Mouse (Mus musculus) fibroblast of lung, adult 2 months (primary cell): Measurements from ENCODE around the gene Ngrn.

Source experiments
- DNase-seq: peaks from one replicate; pipeline ENCODE4 v3.0.0-alpha.2; 2011; ENCODE audit warnings: low read depth

Ngrn gene

GRCm38 (mm10) chr7:80260625-80261371 is at the start of gene Ngrn:
TSS of gene Ngrn (plus strand) at chr7:80261215.
- DNase-seq: peak; percentile 70

GRCm38 (mm10) chr7:80213604-80214003 is 47.4 kb upstream of the Ngrn start:
- no peak for DNase-seq

GRCm38 (mm10) chr7:80214459-80214858 is 46.6 kb upstream of the Ngrn start:
- no peak for DNase-seq

- peak; percentile 36 for DNase-seq
Observed at GRCm38 (mm10) chr7:80215398-80215797, 45.6 kb upstream of the Ngrn start.

DNA sequence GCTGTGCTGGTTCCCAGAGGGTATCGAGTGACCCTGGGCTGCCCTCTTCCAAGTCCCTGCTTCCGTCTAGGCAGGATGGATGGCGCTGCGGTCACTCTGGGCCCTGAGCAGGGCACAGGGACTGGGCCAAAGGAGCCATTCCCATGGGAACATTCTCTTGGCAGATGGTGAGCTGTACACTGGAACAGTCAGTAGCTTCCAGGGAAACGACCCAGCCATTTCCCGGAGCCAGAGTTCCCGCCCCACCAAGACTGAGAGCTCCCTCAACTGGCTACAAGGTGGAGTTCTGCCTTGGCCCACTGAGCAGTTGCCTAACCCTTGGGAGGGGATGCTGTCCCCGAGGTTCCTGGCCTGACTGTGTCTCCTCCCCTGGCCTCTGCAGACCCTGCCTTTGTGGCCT is 44.4 kb upstream of the Ngrn start:
- no peak for DNase-seq

GRCm38 (mm10) chr7:80218666-80219065 is 42.3 kb upstream of the Ngrn start:
- no peak for DNase-seq

DNA sequence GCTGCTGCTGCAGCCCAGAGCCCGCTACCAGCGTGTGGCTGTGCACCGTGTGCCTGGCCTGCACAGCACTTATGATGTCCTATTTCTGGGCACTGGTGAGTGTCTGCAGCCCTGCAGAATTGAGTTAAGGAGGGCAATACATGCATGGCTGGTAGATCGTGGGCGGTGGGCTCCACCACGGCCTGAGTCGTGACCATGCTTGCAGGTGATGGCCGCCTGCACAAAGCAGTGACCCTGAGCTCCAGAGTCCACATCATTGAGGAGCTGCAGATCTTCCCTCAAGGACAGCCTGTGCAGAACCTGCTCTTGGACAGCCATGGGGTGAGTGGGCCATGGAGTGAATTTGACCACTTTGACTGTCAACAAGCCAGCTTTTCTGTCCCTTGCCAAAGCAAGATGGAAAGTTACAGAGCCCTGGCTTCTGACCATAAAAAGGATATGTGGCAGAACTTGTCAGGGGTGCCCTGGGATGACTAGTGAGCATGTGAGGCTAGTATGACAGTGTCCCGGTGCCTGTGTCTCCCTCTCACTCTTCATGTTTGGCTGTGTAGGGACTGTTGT is 40.7 kb upstream of the Ngrn start:
- no peak for DNase-seq

- no peak for DNase-seq
Observed at GRCm38 (mm10) chr7:80221179-80221750, 39.8 kb upstream of the Ngrn start.

- DNase-seq: no peak
Observed at GRCm38 (mm10) chr7:80227065-80227464, 34.0 kb upstream of the Ngrn start.

DNA sequence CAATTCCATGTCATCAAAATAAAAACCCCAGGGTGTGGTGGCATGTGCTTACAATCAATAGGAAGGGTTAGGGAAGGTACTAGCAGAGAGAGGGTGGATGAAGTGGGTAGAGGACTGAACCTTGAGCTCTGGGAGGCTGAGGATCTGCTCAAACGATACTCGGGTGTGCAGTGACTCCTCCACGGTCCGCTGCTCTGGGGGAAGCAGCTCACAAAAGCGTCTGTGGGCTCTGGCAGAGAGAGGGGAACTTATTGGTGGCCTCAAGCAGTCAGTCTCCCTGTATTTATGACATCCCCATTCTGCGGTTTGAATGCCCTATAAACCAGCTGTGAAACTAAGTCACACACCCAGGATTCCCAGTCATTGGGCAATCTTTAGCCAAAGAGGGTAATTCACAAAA is 30.8 kb upstream of the Ngrn start:
- DNase-seq: no peak

- DNase-seq: no peak
Observed at GRCm38 (mm10) chr7:80231971-80232488, 29.0 kb upstream of the Ngrn start.

- peak; percentile 91 for DNase-seq
Observed at GRCm38 (mm10) chr7:80232489-80233029, 28.5 kb upstream of the Ngrn start, which contains the start of the genes Cib1 and Gdpgp1. TSS of gene Cib1 (minus strand) at chr7:80232813. TSS of gene Gdpgp1 (plus strand) at chr7:80232865.

GRCm38 (mm10) chr7:80233799-80234198 is 27.2 kb upstream of the Ngrn start:
- DNase-seq: no peak

DNA sequence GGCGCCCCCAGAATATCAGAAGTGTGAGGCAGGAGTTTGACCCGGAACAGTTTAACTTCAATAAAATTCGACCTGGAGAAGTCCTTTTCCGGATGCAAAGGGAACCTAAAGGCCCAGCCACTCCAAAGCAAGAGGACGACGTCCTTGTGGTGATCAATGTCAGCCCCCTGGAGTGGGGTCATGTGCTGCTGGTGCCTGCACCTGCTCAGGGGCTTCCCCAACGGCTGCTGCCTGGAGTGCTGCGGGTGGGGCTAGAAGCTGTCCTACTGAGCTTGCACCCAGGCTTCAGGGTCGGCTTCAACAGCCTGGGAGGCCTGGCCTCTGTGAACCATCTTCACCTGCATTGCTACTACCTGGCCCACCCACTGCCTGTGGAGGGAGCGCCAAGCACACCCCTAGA is 22.5 kb upstream of the Ngrn start:
- no peak for DNase-seq

DNA sequence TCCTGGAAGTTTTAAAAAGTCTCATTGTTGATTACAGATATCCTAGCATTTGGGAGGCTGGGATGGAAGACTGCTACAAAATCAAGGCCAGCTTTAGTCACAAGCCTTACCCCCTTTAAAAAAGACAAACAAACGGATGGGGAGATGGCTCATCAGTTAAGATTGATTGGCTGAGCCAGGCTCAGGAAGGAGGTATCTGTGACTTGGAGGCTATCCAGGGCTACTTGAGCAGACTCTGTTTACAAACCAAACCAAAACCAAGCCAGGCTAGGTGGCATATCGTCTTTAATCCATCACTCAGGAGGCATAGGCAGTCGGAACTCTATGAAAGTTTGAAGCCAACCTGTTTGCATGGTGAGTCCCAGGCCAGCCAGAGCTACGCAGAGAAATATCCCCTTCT is 19.4 kb upstream of the Ngrn start:
- no peak for DNase-seq

GRCm38 (mm10) chr7:80244851-80245250 is 16.2 kb upstream of the Ngrn start:
- DNase-seq: no peak

DNA sequence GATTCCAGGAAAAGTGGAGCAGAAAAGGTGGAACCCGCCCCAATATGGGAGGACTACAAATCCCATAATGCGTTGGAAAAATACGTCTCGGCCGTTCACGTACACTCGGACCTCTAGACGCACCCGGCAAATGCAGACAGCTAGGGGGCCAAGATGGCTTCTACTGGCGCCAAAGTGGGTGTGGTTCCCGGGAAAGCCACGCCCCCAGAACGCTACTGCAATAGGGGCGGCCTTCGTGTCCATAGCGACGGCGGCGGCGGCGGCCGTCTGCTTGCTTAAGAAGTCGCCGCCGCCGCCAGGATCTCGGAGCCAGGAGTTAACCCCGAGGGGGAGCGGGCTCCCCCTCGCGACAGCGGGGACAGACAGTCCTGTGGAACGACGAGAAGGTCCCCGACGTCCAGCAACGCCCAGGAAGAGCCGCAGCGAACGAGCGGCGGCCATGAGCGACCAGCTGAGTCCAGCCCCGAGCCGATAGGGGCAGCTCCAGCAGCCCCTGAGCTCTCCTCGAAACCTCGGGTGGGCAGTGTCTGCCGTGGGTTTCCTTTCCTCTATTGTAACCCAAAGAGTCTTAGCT is 14.8 kb upstream of the Ngrn start, which contains the start of gene Ttll13:
Gene Ttll13 (plus strand): TSS at position 229 of the 574 bp plus-strand sequence.
- peak; percentile 93 for DNase-seq

DNA sequence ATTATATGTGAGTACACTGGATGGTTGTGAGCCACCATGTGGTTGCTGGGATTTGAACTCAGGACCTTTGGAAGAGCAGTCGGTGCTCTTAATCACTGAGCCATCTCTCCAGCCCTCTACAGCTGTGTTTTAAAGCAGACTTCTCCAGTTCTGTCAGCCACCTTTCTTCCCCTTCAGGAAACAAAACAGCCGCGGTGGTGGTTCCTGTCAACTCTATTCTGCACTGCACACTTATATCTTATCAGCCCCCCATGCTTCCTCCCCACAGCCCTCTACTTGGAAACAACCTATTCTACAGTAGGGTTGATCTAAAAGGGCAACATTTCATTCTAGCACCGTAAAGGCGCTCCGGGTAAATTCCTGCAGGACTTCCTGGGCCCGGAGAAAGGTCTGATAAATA is 14.2 kb upstream of the Ngrn start:
- DNase-seq: no peak

DNA sequence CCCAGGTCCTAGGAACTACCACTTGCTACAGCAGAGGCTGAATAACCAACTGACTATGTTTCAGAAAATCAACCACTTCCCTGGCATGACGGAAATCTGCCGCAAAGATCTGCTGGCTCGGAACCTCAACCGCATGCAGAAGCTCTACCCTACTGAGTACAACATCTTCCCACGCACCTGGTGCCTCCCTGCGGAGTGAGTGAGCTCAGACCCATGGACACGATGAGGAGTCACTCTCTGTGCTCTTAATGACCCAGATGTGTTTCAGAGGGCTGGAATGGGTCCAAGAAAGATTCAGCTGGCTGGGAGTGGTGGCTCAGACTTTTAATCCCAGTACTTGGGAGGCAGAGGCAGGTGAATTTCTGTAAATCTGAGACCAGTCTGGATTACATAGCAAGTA is 8.6 kb upstream of the Ngrn start:
- no peak for DNase-seq

GRCm38 (mm10) chr7:80252886-80253285 is 8.1 kb upstream of the Ngrn start:
- no peak for DNase-seq

- DNase-seq: no peak
Observed at GRCm38 (mm10) chr7:80255981-80256380, 5.0 kb upstream of the Ngrn start.

- DNase-seq: no peak
Observed at GRCm38 (mm10) chr7:80257706-80258105, 3.3 kb upstream of the Ngrn start.
